Mouse (Mus musculus) subcutaneous adipose tissue, adult 2 months (tissue): Measurements from ENCODE around the gene Cst7. TPM values are rescaled to one million over a fixed set of nuclear protein-coding genes. Genes with fewer than 3 reads are reported as not detected.

Experiments
- polyA plus RNA-seq: library from polyadenylated mRNA; depleted of rRNA; stranded (reverse); fragments of >200 nt; gene quantifications from 2 replicates; pipeline ENCODE4 v1.2.3, GENCODE M21; 2012; ENCODE audit warnings: low replicate concordance; rRNA removed

The Cst7 gene
- polyA plus RNA-seq = 0.53 and 5.3 TPM in 2 replicates

GRCm38 (mm10) chr2:150569847-150570590 lies at the start of gene Cst7:
Gene Cst7 (plus strand): TSS chr2:150570415.

DNA sequence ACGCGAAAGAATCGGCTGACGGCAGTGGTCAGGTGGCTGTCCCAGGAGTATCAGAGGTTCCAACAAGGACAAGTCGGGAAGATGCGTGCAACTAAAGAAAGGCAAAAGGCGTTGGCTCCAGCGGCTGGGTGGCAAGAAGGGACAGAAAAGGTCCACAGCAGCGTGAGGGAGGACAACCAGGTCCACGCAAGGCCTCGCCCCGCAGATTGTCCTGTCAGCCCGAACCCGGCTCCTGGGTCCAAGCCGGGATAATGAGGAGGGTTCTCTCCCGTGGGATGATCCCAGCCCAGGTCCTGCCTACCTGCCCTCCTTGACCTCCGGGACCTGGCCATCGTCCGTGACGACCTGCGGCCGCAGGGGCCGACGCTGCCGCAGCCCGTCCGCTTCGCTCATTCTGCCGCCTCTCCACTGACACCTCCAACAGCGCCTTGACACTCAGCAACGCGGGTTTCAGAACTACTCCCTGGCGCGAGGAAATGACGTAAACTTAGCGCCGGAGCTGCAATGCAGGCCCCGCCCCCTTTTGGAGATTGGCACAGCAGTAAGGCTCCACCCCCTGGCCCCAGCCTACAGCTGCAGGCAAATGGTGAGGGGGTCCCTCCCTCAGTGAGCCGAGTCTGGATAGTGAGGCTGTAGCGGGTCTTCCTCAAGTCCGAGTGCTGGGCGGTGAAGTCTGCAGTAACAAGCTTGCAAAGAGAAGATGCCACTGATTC lies 38.0 kb downstream of the Cst7 start, which contains the start of gene Apmap:
Gene Apmap (minus strand): TSS at position 481 of the 713 bp plus-strand sequence.

Other genes starting within 250 kb of the Cst7 start
- gene Gm10130, start 246.7 kb upstream of the Cst7 start, polyA plus RNA-seq = not detected in 2 replicates
- 2.2 and 3.1 TPM in 2 replicates for gene 3300002I08Rik, start 207.7 kb upstream of the Cst7 start, polyA plus RNA-seq
- gene Zfp442, start 118.9 kb upstream of the Cst7 start, polyA plus RNA-seq = 0.27 and 0.55 TPM in 2 replicates
- 0.04 TPM in 1 of 2 replicates, not detected in the other for gene Zfp345, start 85.3 kb upstream of the Cst7 start, polyA plus RNA-seq
- gene Apmap, start 38.2 kb downstream of the Cst7 start, polyA plus RNA-seq = 140 and 172 TPM in 2 replicates
- gene Acss1, start 98.1 kb downstream of the Cst7 start, polyA plus RNA-seq = 22.0 and 29.8 TPM in 2 replicates
- gene Vsx1, start 118.9 kb downstream of the Cst7 start, polyA plus RNA-seq = not detected in 2 replicates
- 45.2 and 66.4 TPM in 2 replicates for gene Entpd6, start 178.6 kb downstream of the Cst7 start, polyA plus RNA-seq
- gene Pygb, start 216.3 kb downstream of the Cst7 start, polyA plus RNA-seq = 135 and 157 TPM in 2 replicates